Mouse (Mus musculus): ENCODE data around the gene Dnah7c.

Gene Dnah7c

GRCm38 (mm10) chr1:46854036-46854900 lies 428.9 kb downstream of the Dnah7c start:
- no peak for DNase-seq (ENCODE audit: low read depth, low spot score)

GRCm38 (mm10) chr1:46856498-46856897 lies 431.1 kb downstream of the Dnah7c start:
- no peak for DNase-seq (ENCODE audit: low read depth, low spot score)
